Mouse (Mus musculus) lung, postnatal 0 days (tissue): ENCODE measurements around the gene Nck1. TPM values are rescaled to one million over a fixed set of nuclear protein-coding genes. Genes with fewer than 3 reads are reported as not detected.
A peak's percentile ranks its signal among the peaks of the same experiment; 100 is the strongest.

Experiments
- ATAC-seq: fragments of 200-750 bp; cut with Nextera tagmentation; 2 replicates; pipeline ENCODE4 v1.8.0; 2017; ENCODE audit warnings: moderate library complexity
- DNase-seq: peaks from one replicate; pipeline ENCODE4 v3.0.0-alpha.2; 2016; ENCODE audit warnings: low spot score
- H3K27ac ChIP-seq: fragments of 300-500 bp; sonication (generic); 2 replicates; pipeline ENCODE4 v1.5.1; 2014; ENCODE audit warnings: antibody characterized with exemption, mild to moderate bottlenecking, low read length, mixed read lengths
- H3K27me3 ChIP-seq: fragments of 300-500 bp; sonication (generic); replicated peaks from 2 replicates; pipeline ENCODE4 v1.6.1; 2014; ENCODE audit warnings: low read length, mixed read lengths; ENCODE audit not compliant: insufficient read depth
- H3K36me3 ChIP-seq: fragments of 300-500 bp; sonication (generic); 2 replicates; pipeline ENCODE4 v1.6.1; 2014; ENCODE audit warnings: low read length, mixed read lengths; ENCODE audit not compliant: insufficient read depth
- H3K4me1 ChIP-seq: fragments of 300-500 bp; sonication (generic); 2 replicates; pipeline ENCODE4 v1.6.1; 2014; ENCODE audit warnings: antibody characterized with exemption, low read depth, low read length, mixed read lengths; ENCODE audit not compliant: insufficient read depth
- H3K4me2 ChIP-seq: fragments of 300-500 bp; sonication (generic); replicated peaks from 2 replicates; pipeline ENCODE4 v1.6.1; 2014; ENCODE audit warnings: low read depth, mild to moderate bottlenecking, low read length, moderate library complexity, mixed read lengths
- H3K4me3 ChIP-seq: fragments of 300-500 bp; sonication (generic); 2 replicates; pipeline ENCODE4 v1.5.1; 2014; ENCODE audit warnings: low read depth, low read length
- H3K9ac ChIP-seq: fragments of 300-500 bp; sonication (generic); replicated peaks from 2 replicates; pipeline ENCODE4 v1.6.1; 2014; ENCODE audit warnings: low read depth, mild to moderate bottlenecking
- H3K9me3 ChIP-seq: fragments of 300-500 bp; sonication (generic); 2 replicates; pipeline ENCODE4 v1.6.1; 2016; ENCODE audit warnings: low read length, mixed read lengths
- CTCF ChIP-seq: IDR thresholded peaks from 2 replicates; pipeline ENCODE4 v1.5.1; 2016; ENCODE audit warnings: antibody characterized with exemption, mild to moderate bottlenecking
- EP300 ChIP-seq: IDR thresholded peaks from 2 replicates; pipeline ENCODE4 v1.6.1; 2016; ENCODE audit warnings: antibody characterized with exemption, mild to moderate bottlenecking, control low read depth
- WGBS: fragments of 180-500 bp; shearing (Covaris S2); extraction: QIAGEN DNeasy Blood & Tissue Kit; methylation state at CpG from one replicate; pipeline ENCODE4 v1.1.7; 2014; 5-methylcytosine and 5-hydroxymethylcytosine counted together
- polyA plus RNA-seq: library from polyadenylated mRNA; unstranded; fragments of >200 nt; fragmentation: Nextera tagmentation; extraction: Ambion mirVana; gene quantifications from 2 replicates; pipeline ENCODE4 v1.2.1, GENCODE M21; 2015

The Nck1 gene
- polyA plus RNA-seq, 1 experiment from 2014 or later = 77.9 TPM

- no peaks in the 10 kb centered on the region for H3K27me3 ChIP-seq
- DNase-seq (no peak), ATAC-seq (no peak)
- H3K9ac ChIP-seq = no peak overlapping the region
- TF ChIP-seq EP300 = no peak
- TF ChIP-seq CTCF = no peak
- WGBS = 56% methylated on average over 2 of the region's 2 CpGs
- no peaks in the 10 kb centered on the region for H3K9me3 ChIP-seq
- H3K4me3 ChIP-seq = no peak overlapping the region
- H3K4me2 ChIP-seq = no peak overlapping the region
- no peaks in the 10 kb centered on the region for H3K36me3 ChIP-seq
- H3K4me1 ChIP-seq = no peaks in the 10 kb centered on the region; the same call in 1 of the 2 replicates
- H3K27ac ChIP-seq = no peak overlapping the region
Measured at GRCm38 (mm10) chr9:100522029-100522428, 23.9 kb downstream of the Nck1 start.

- ATAC-seq (peak; percentile 33; the same call in 1 of the 2 replicates), DNase-seq (peak; percentile 89)
- TF ChIP-seq CTCF (peak; percentile 90), EP300 (no peak)
- Histone ChIP-seq H3K27me3 (no peaks in the 10 kb centered on the region), H3K9me3 (no peaks in the 10 kb centered on the region), H3K4me1 (no peaks in the 10 kb centered on the region; the same call in 1 of the 2 replicates), H3K27ac (no peak overlapping the region), H3K36me3 (no peaks in the 10 kb centered on the region), H3K4me3 (no peak overlapping the region), H3K9ac (no peak overlapping the region), H3K4me2 (no peak overlapping the region)
- WGBS = 6% methylated on average over 2 of the region's 2 CpGs
Measured at GRCm38 (mm10) chr9:100520586-100520985, 25.3 kb downstream of the Nck1 start.

- DNase-seq = no peak
- H3K36me3 ChIP-seq = no peaks in the 10 kb centered on the region
- no peaks in the 10 kb centered on the region for H3K9me3 ChIP-seq
- no peak for ATAC-seq
- TF ChIP-seq CTCF (peak; percentile 54), EP300 (0 out of 2 replicates have a peak, but pooled peaks have one; percentile 7)
- H3K4me1 ChIP-seq = no peaks in the 10 kb centered on the region; the same call in 1 of the 2 replicates
- no peak overlapping the region for H3K27ac ChIP-seq
- H3K4me3 ChIP-seq = no peak overlapping the region
- no peaks in the 10 kb centered on the region for H3K27me3 ChIP-seq
- no peak overlapping the region for H3K4me2 ChIP-seq
- no peak overlapping the region for H3K9ac ChIP-seq
- WGBS = 97% methylated on average over 3 of the region's 3 CpGs
Measured at GRCm38 (mm10) chr9:100520012-100520411, 25.9 kb downstream of the Nck1 start.

DNA sequence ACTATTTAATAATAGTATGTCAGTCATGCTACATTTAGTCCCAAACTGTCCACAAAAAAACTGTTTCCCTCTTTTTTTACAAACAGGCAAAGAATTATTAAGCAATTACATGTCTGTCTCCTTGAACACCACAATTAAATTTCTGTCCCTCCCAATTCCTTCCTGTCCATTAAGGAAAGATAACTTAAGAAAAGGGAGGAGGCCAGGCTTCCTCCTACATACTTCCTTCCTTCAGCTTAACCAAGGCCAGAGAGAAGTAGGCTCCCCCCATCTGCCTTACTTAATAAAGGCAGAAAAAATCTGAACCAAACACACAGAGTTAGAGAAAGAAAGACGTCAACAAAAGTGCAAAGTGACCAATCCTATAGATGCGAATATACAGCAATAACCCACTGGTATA lies 38.4 kb downstream of the Nck1 start:
- Histone ChIP-seq H3K9ac (no peak overlapping the region), H3K4me3 (no peak overlapping the region), H3K27me3 (no peaks in the 10 kb centered on the region), H3K4me1 (no peaks in the 10 kb centered on the region), H3K9me3 (no peaks in the 10 kb centered on the region), H3K4me2 (no peak overlapping the region), H3K36me3 (no peaks in the 10 kb centered on the region), H3K27ac (no peak overlapping the region; the same call in none of the 2 replicates)
- TF ChIP-seq CTCF (no peak), EP300 (peak; percentile 77)
- DNase-seq (peak; percentile 57), ATAC-seq (no peak)
- 67% methylated on average over 2 of the region's 2 CpGs for WGBS

DNA sequence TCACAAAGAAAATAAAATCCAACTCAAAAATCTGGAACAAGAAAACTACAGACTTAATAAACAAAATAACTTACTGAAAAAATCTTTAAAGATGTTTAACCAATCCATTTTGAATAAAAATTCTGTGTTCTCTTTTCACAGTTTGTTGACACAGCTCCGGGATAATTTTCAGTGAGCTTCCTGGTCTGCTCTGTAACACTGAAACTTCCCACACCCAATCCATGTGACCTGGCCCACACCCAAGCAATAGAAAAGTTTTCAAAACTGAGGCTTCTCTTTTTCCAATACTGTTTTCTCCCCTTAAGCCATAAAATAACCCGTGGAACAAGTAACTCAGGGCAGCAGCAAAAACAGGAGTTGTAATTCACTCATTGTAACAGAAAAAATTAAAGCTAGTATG lies 39.3 kb downstream of the Nck1 start:
- ATAC-seq = no peak; the same call in 1 of the 2 replicates
- no peaks in the 10 kb centered on the region for H3K9me3 ChIP-seq
- peak overlapping the region; percentile 27 for H3K27ac ChIP-seq
- TF ChIP-seq EP300 (no peak; the same call in 1 of the 2 replicates), CTCF (no peak)
- peak; percentile 77 for DNase-seq
- H3K27me3 ChIP-seq = no peaks in the 10 kb centered on the region
- H3K4me2 ChIP-seq = 0 out of 2 replicates have a peak overlapping the region, but pooled peaks have one; percentile 1
- no peak overlapping the region for H3K9ac ChIP-seq
- 15% methylated on average over 2 of the region's 2 CpGs for WGBS
- H3K4me1 ChIP-seq = no peaks in the 10 kb centered on the region
- peak overlapping the region; percentile 9; the same call in 1 of the 2 replicates for H3K4me3 ChIP-seq
- H3K36me3 ChIP-seq = no peaks in the 10 kb centered on the region

- Histone ChIP-seq H3K27me3 (no peaks in the 10 kb centered on the region), H3K9me3 (no peaks in the 10 kb centered on the region), H3K36me3 (no peaks in the 10 kb centered on the region), H3K4me3 (peak overlapping the region; percentile 9), H3K4me2 (peak overlapping the region; percentile 31), H3K9ac (no peak overlapping the region; the same call in 1 of the 2 replicates), H3K4me1 (no peaks in the 10 kb centered on the region), H3K27ac (peak overlapping the region; percentile 27; the same call in 1 of the 2 replicates)
- 88% methylated on average over 4 of the region's 4 CpGs for WGBS
- ATAC-seq (no peak), DNase-seq (no peak)
- TF ChIP-seq CTCF = no peak
Measured at GRCm38 (mm10) chr9:100505498-100505897, 40.4 kb downstream of the Nck1 start.
